Comparison of ENCODE assay signal across 10 mouse cellular contexts in the genomic region with DNA sequence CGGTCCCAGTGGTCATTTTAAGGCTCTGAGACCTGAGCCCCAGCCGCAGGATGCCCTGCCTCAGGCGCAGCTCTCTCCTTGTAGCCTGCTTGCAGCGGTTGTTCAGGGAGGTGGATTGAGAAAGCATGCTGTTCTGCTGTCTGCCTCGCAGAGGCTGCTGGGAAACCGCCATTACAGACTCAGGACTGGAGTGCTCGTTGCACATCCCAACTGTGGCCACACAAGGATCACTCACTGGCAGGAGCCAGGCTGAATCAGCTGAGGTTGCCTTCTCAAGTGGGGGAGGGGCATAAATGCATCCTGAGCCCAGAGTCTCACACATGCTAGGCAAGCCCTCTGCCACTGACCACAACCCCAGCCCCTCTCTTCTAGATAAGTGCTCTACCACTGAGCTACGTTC. TPM values are rescaled to one million over a fixed set of nuclear protein-coding genes. Genes with fewer than 3 reads are reported as not detected.
DNase-seq lines count a peak whose midpoint lies in the region; ATAC-seq and TF ChIP-seq lines count a peak whose summit lies in the region.
"Had no signal": no experiment of that assay in that cellular context is flagged by ENCODE, and none has a peak within 500 bp of the region (broad histone marks: within the 10 kb centered on the region; RNA-seq: fewer than 3 reads in every experiment).

No protein-coding gene starts in this region.

- TF ChIP-seq CTCF in kidney, adult 2 months (conservative IDR thresholded peaks at IDR 0.05; ENCODE audit: insufficient read depth, insufficient read length, low read depth, low read length) = 0 out of 2 replicates have a peak, but pooled peaks have one; percentile 3
- no peak for TF ChIP-seq CTCF in bone marrow, adult 2 months (IDR thresholded peaks at IDR 0.05; ENCODE audit: control insufficient read depth, insufficient read depth, low read length)

- no peaks in the 10 kb centered on the region for H3K27me3 ChIP-seq in kidney, adult 2 months (replicated peaks; ENCODE audit: control insufficient read depth, insufficient read depth, low read length)
- H3K27me3 ChIP-seq in hindbrain, embryonic 14.5 days (ENCODE audit: control insufficient read depth, insufficient read depth, low read length) = no peaks in the 10 kb centered on the region

- H3K36me3 ChIP-seq in kidney, adult 2 months (ENCODE audit: control insufficient read depth, insufficient read depth, low read length) = no peaks in the 10 kb centered on the region
- peaks cover 10% of the 10 kb centered on the region for H3K36me3 ChIP-seq in hindbrain, embryonic 14.5 days (replicated peaks; ENCODE audit: control insufficient read depth, insufficient read depth)

- no peak overlapping the region for H3K4me3 ChIP-seq in kidney, adult 2 months (ENCODE audit: insufficient read depth, low read depth, low read length)
- H3K4me3 ChIP-seq in bone marrow, adult 2 months (replicated peaks; ENCODE audit: control insufficient read depth, low read depth, low read length) = no peak overlapping the region
- H3K4me3 ChIP-seq in hindbrain, embryonic 14.5 days (replicated peaks; ENCODE audit: low read length) = no peak overlapping the region

- H3K9me3 ChIP-seq in hindbrain, embryonic 14.5 days (ENCODE audit: control insufficient read depth, low read length) = no peaks in the 10 kb centered on the region

- H3K9ac ChIP-seq in hindbrain, embryonic 14.5 days = peak overlapping the region; percentile 47; the same call in 1 of the 2 replicates

- 58% methylated on average over 8 of the region's 8 CpGs for WGBS in kidney, adult 2 months
- 54% methylated on average over 8 of the region's 8 CpGs for WGBS in bone marrow, adult 2 months
- 41% methylated on average over 8 of the region's 8 CpGs for WGBS in hindbrain, embryonic 14.5 days

- H3K4me2 ChIP-seq in hindbrain, embryonic 14.5 days (replicated peaks) = no peak overlapping the region

- no peak for TF ChIP-seq POLR2A in kidney, adult 2 months (IDR thresholded peaks at IDR 0.05; ENCODE audit: low read depth, low read length)
- TF ChIP-seq POLR2A in bone marrow, adult 2 months (IDR thresholded peaks at IDR 0.05; ENCODE audit: borderline replicate concordance, control insufficient read depth, low read depth, low read length) = no peak

- peak; percentile 38 for DNase-seq in kidney, adult 2 months
- DNase-seq in kidney, adult 8-10 months = no peak
- no peak for DNase-seq in hindbrain, embryonic 14.5 days (ENCODE audit: low spot score)
- peak; percentile 50 for DNase-seq in naive thymus-derived CD4-positive, alpha-beta T cell, adult 2 months (ENCODE audit: low read depth)
- no peak for DNase-seq in urinary bladder, postnatal 4 days (ENCODE audit: low spot score in 2 of 2)
- DNase-seq in ovary, postnatal 36 days (ENCODE audit: low spot score) = no peak
- no peak for DNase-seq in urinary bladder, postnatal 36 days (ENCODE audit: low spot score in 2 of 2)
- DNase-seq: kidney, postnatal 25 days had no signal

- H3K4me1 ChIP-seq in kidney, adult 2 months (ENCODE audit: control insufficient read depth, insufficient read depth, low read length) = peaks cover 23% of the 10 kb centered on the region
- peaks cover 15% of the 10 kb centered on the region for H3K4me1 ChIP-seq in bone marrow, adult 2 months (ENCODE audit: control insufficient read depth, insufficient read depth, low read length)
- H3K4me1 ChIP-seq in hindbrain, embryonic 14.5 days (replicated peaks; ENCODE audit: control insufficient read depth, insufficient read depth, low read length) = peaks cover 22% of the 10 kb centered on the region; the same call in 1 of the 2 replicates

- no peak for ATAC-seq in hindbrain, embryonic 14.5 days (ENCODE audit: low FRiP score)
- ATAC-seq: activated CD4-positive, CD25-positive, alpha-beta regulatory T cell, adult 4 months had no signal

- no peak overlapping the region for H3K27ac ChIP-seq in kidney, adult 2 months (ENCODE audit: insufficient read depth, low read depth, low read length)
- peak overlapping the region; percentile 15; the same call in 1 of the 2 replicates for H3K27ac ChIP-seq in bone marrow, adult 2 months (ENCODE audit: control insufficient read depth, insufficient read depth, low read depth, low read length, poor library complexity)
- H3K27ac ChIP-seq in hindbrain, embryonic 14.5 days = 0 out of 2 replicates have a peak overlapping the region, but pooled peaks have one; percentile 17

RNA-seq across cellular contexts. Expression of gene Ap5z1, which starts 18.0 kb away (rescaled TPM):
- 37.4 and 45.6 TPM in 2 replicates for polyA plus RNA-seq in kidney, adult 2 months (2012; rRNA removed)
- 16.5 and 22.8 TPM in 2 replicates for polyA plus RNA-seq in bone marrow, adult 2 months (2011; ENCODE audit: insufficient read depth, insufficient read length, low replicate concordance, missing spikeins)
- 12.6 and 12.9 TPM in 2 replicates for polyA plus RNA-seq in hindbrain, embryonic 14.5 days (2014; fragmentation: Nextera tagmentation; extraction: Ambion mirVana)

RNA-seq across cellular contexts. Expression of gene Foxk1, which starts 44.4 kb away (rescaled TPM):
- 11.6 and 12.4 TPM in 2 replicates for polyA plus RNA-seq in kidney, adult 2 months (2012; rRNA removed)
- 5.7 and 9.1 TPM in 2 replicates for polyA plus RNA-seq in bone marrow, adult 2 months (2011; ENCODE audit: insufficient read depth, insufficient read length, low replicate concordance, missing spikeins)
- polyA plus RNA-seq in hindbrain, embryonic 14.5 days (2014; fragmentation: Nextera tagmentation; extraction: Ambion mirVana) = 5.4 and 5.9 TPM in 2 replicates

Comparison
In these comparisons a context has a peak if more than half of its experiments do, and no peak if none do; other contexts are left out.
1. DNase-seq: peak in kidney, adult 2 months (single experiment) and naive thymus-derived CD4-positive, alpha-beta T cell, adult 2 months (single experiment); none in kidney, adult 8-10 months (0 of 2), hindbrain, embryonic 14.5 days (single experiment), urinary bladder, postnatal 4 days (0 of 2), ovary, postnatal 36 days (single experiment) and urinary bladder, postnatal 36 days (0 of 2).